Mouse (Mus musculus) intestine, embryonic 14.5 days (tissue): ENCODE measurements around the gene Srsf3. TPM values are rescaled to one million over a fixed set of nuclear protein-coding genes. Genes with fewer than 3 reads are reported as not detected.

Source experiments
- ATAC-seq: fragments of 200-750 bp; cut with Nextera tagmentation; replicated peaks from 2 replicates; pipeline ENCODE4 v1.8.0; 2017; ENCODE audit warnings: low read depth, moderate number of reproducible peaks, moderate TSS enrichment, moderate library complexity; ENCODE audit not compliant: low FRiP score, low TSS enrichment
- DNase-seq: peaks from one replicate; pipeline ENCODE4 v3.0.0-alpha.2; 2018; ENCODE audit warnings: low spot score
- H3K27ac ChIP-seq: fragments of 300-500 bp; sonication (generic); 2 replicates; pipeline ENCODE4 v1.5.1; 2014; ENCODE audit warnings: low read depth, mild to moderate bottlenecking, control low read depth
- H3K27me3 ChIP-seq: fragments of 300-500 bp; sonication (generic); replicated peaks from 2 replicates; pipeline ENCODE4 v1.6.1; 2014; ENCODE audit warnings: low read length, control low read depth; ENCODE audit not compliant: control insufficient read depth, insufficient read depth
- H3K36me3 ChIP-seq: fragments of 300-500 bp; sonication (generic); 2 replicates; pipeline ENCODE4 v1.6.1; 2014; ENCODE audit warnings: low read length, control low read depth; ENCODE audit not compliant: control insufficient read depth, insufficient read depth
- H3K4me1 ChIP-seq: fragments of 300-500 bp; sonication (generic); replicated peaks from 2 replicates; pipeline ENCODE4 v1.6.1; 2014; ENCODE audit warnings: low read length, control low read depth, mixed read lengths; ENCODE audit not compliant: control insufficient read depth, insufficient read depth
- H3K4me2 ChIP-seq: fragments of 300-500 bp; sonication (generic); 2 replicates; pipeline ENCODE4 v1.6.1; 2014; ENCODE audit warnings: low read length
- H3K4me3 ChIP-seq: fragments of 300-500 bp; sonication (generic); 2 replicates; pipeline ENCODE4 v1.5.1; 2014; ENCODE audit warnings: low read depth, low read length, control low read depth, mixed read lengths
- H3K9ac ChIP-seq: fragments of 300-500 bp; sonication (generic); 2 replicates; pipeline ENCODE4 v1.6.1; 2014; ENCODE audit warnings: mild to moderate bottlenecking, low read length
- H3K9me3 ChIP-seq: fragments of 300-500 bp; sonication (generic); 2 replicates; pipeline ENCODE4 v1.6.1; 2016; ENCODE audit warnings: low read length, control low read depth; ENCODE audit not compliant: control insufficient read depth
- WGBS: fragments of 180-500 bp; shearing (Covaris S2); extraction: QIAGEN DNeasy Blood & Tissue Kit; methylation state at CpG from one replicate; pipeline ENCODE4 v1.1.7; 2014; 5-methylcytosine and 5-hydroxymethylcytosine counted together
- polyA plus RNA-seq: library from polyadenylated mRNA; unstranded; fragments of >200 nt; fragmentation: Nextera tagmentation; extraction: Ambion mirVana; gene quantifications from 2 replicates; pipeline ENCODE4 v1.2.1, GENCODE M21; 2014

Srsf3 gene
- polyA plus RNA-seq, 1 experiment from 2014 or later = 585 TPM

GRCm38 (mm10) chr17:29008326-29008650 is 24.1 kb upstream of the Srsf3 start:
- DNase-seq (no peak), ATAC-seq (no peak)
- H3K9me3 ChIP-seq = no peaks in the 10 kb centered on the region
- H3K4me2 ChIP-seq = peak overlapping the region; percentile 81
- H3K36me3 ChIP-seq = no peaks in the 10 kb centered on the region
- no peaks in the 10 kb centered on the region for H3K27me3 ChIP-seq
- peak overlapping the region; percentile 94 for H3K9ac ChIP-seq
- peak overlapping the region; percentile 98 for H3K4me3 ChIP-seq
- H3K27ac ChIP-seq = peak overlapping the region; percentile 87
- WGBS = 19% methylated on average over 8 of the region's 8 CpGs
- peaks cover 10% of the 10 kb centered on the region for H3K4me1 ChIP-seq

- Histone ChIP-seq H3K4me2 (no peak overlapping the region), H3K36me3 (no peaks in the 10 kb centered on the region), H3K27me3 (no peaks in the 10 kb centered on the region), H3K9me3 (no peaks in the 10 kb centered on the region), H3K4me1 (peaks cover 10% of the 10 kb centered on the region), H3K27ac (no peak overlapping the region), H3K9ac (no peak overlapping the region), H3K4me3 (no peak overlapping the region)
- ATAC-seq (no peak), DNase-seq (no peak)
- WGBS = 86% methylated on average over 4 of the region's 4 CpGs
Observed at GRCm38 (mm10) chr17:29009181-29009580, 23.2 kb upstream of the Srsf3 start.

- Histone ChIP-seq H3K4me1 (0 out of 2 replicates have a peak, but pooled peaks cover under 1% of the 10 kb centered on the region), H3K27me3 (no peaks in the 10 kb centered on the region), H3K27ac (no peak overlapping the region), H3K9ac (no peak overlapping the region), H3K9me3 (no peaks in the 10 kb centered on the region), H3K36me3 (no peaks in the 10 kb centered on the region), H3K4me3 (no peak overlapping the region), H3K4me2 (no peak overlapping the region)
- DNase-seq (no peak), ATAC-seq (no peak)
Observed at GRCm38 (mm10) chr17:29014235-29014634, 18.2 kb upstream of the Srsf3 start.

GRCm38 (mm10) chr17:29015638-29016037 is 16.8 kb upstream of the Srsf3 start:
- DNase-seq (no peak), ATAC-seq (no peak)
- WGBS = 31% methylated on average over 2 of the region's 2 CpGs
- Histone ChIP-seq H3K4me1 (0 out of 2 replicates have a peak, but pooled peaks cover 3% of the 10 kb centered on the region), H3K9me3 (no peaks in the 10 kb centered on the region), H3K4me2 (no peak overlapping the region), H3K36me3 (no peaks in the 10 kb centered on the region), H3K27me3 (no peaks in the 10 kb centered on the region), H3K9ac (no peak overlapping the region), H3K4me3 (no peak overlapping the region), H3K27ac (no peak overlapping the region)

DNA sequence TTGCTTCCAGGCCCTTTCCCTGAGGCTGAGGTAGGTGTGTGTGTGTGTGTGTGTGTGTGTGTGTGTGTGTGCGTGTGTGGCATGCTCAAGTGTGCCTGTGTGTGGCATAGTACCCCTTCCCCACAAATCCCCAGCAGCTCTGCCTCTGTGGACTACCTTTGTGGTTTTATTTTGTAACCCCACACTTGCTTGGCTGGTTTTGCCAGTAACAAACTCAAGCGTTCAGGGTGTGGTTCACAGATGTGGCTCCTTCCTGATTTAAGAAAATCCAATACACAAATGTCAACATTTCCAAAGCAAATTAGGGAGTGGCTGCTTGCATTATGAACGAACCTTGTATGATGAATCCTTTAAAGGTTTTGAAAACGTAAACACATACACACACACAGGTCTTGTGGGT is 15.7 kb upstream of the Srsf3 start:
- Histone ChIP-seq H3K9me3 (no peaks in the 10 kb centered on the region), H3K4me2 (no peak overlapping the region), H3K9ac (no peak overlapping the region), H3K27me3 (no peaks in the 10 kb centered on the region), H3K4me3 (no peak overlapping the region), H3K27ac (no peak overlapping the region), H3K36me3 (no peaks in the 10 kb centered on the region), H3K4me1 (0 out of 2 replicates have a peak, but pooled peaks cover 3% of the 10 kb centered on the region)
- DNase-seq (no peak), ATAC-seq (no peak)
- WGBS = 84% methylated on average over 4 of the region's 4 CpGs

GRCm38 (mm10) chr17:29018292-29018984 is 14.0 kb upstream of the Srsf3 start:
- Histone ChIP-seq H3K27ac (no peak overlapping the region), H3K4me3 (no peak overlapping the region), H3K4me2 (no peak overlapping the region), H3K9ac (no peak overlapping the region), H3K36me3 (no peaks in the 10 kb centered on the region), H3K4me1 (0 out of 2 replicates have a peak, but pooled peaks cover 6% of the 10 kb centered on the region), H3K27me3 (no peaks in the 10 kb centered on the region), H3K9me3 (no peaks in the 10 kb centered on the region)
- DNase-seq (no peak), ATAC-seq (no peak)
- WGBS = 56% methylated on average over 11 of the region's 11 CpGs

DNA sequence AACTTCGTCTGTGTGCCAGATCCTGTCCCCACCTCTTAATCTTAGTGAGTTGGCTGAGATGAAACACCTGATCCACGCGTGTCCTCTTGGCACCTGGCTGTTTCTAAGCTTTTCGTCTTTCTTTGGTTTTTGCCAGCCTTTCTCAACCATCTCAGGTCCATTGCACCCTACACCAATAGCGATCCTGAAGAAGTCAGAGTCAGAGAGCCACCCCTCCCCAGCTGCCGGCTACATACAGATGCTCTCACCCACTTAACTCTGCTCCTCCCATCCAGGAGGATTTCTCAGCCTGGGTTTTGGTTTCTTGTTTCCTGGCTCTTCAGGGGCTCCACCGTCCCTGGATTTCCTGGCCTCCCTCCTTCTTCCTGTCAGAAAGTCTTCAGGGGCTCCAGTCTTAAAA is 13.0 kb upstream of the Srsf3 start:
- H3K4me1 ChIP-seq = 0 out of 2 replicates have a peak, but pooled peaks cover 6% of the 10 kb centered on the region
- no peak for DNase-seq
- H3K4me3 ChIP-seq = no peak overlapping the region
- no peak overlapping the region for H3K27ac ChIP-seq
- H3K27me3 ChIP-seq = no peaks in the 10 kb centered on the region
- H3K36me3 ChIP-seq = no peaks in the 10 kb centered on the region
- H3K9ac ChIP-seq = no peak overlapping the region
- no peak for ATAC-seq
- no peaks in the 10 kb centered on the region for H3K9me3 ChIP-seq
- no peak overlapping the region for H3K4me2 ChIP-seq
- 60% methylated on average over 7 of the region's 7 CpGs for whole genome bisulfite sequencing

DNA sequence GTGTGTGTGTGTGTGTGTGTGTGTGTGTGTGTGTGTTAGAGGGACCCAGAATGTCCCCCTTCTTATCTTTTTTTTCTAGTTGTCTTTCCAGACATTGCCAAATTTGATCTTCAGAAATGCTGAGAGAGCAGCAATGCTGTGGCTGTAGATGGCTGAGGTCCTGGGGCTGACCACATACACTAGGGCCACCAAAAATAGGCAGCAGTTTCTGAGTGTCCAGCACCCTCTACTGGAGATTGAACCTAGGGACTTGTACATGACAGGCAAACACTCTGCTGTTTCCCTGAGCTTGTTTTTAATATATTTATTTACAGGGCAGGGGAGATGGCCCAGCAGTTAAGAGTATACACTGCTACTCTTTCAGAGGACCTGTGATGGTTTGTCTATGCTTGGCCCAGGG is 12.0 kb upstream of the Srsf3 start:
- ATAC-seq (no peak), DNase-seq (no peak)
- H3K4me1 ChIP-seq = peaks cover 15% of the 10 kb centered on the region; the same call in 1 of the 2 replicates
- no peak overlapping the region for H3K4me3 ChIP-seq
- no peaks in the 10 kb centered on the region for H3K27me3 ChIP-seq
- no peak overlapping the region for H3K4me2 ChIP-seq
- no peaks in the 10 kb centered on the region for H3K36me3 ChIP-seq
- no peak overlapping the region for H3K27ac ChIP-seq
- no peak overlapping the region for H3K9ac ChIP-seq
- no peaks in the 10 kb centered on the region for H3K9me3 ChIP-seq

- H3K27me3 ChIP-seq = no peaks in the 10 kb centered on the region
- no peak for ATAC-seq
- WGBS = 28% methylated on average over 15 of the region's 15 CpGs
Observed at GRCm38 (mm10) chr17:29022230-29022819, 10.1 kb upstream of the Srsf3 start.

More at GRCm38 (mm10) chr17:29022230-29022819, 10.1 kb upstream of the Srsf3 start:
- DNase-seq = peak; percentile 70
- Histone ChIP-seq H3K4me2 (0 out of 2 replicates have a peak overlapping the region, but pooled peaks have one; percentile 5), H3K4me3 (no peak overlapping the region), H3K9ac (no peak overlapping the region), H3K4me1 (peaks cover 29% of the 10 kb centered on the region), H3K9me3 (no peaks in the 10 kb centered on the region), H3K36me3 (no peaks in the 10 kb centered on the region), H3K27ac (no peak overlapping the region)
